Mouse (Mus musculus) lung, adult 2 months (tissue): ENCODE measurements around the gene Slc51a. TPM values are rescaled to one million over a fixed set of nuclear protein-coding genes. Genes with fewer than 3 reads are reported as not detected.
"Not testable (repeated sequence)": the region's sequence is repeated elsewhere in the genome, so short reads cannot be mapped to it uniquely, and the experiment has no call there.

Source experiments
- DNase-seq: peaks from one replicate; pipeline ENCODE4 v3.0.0; 2022
- H3K4me1 ChIP-seq: fragments of 200-500 bp; 2 replicates; pipeline ENCODE4 v1.6.1; 2011; ENCODE audit warnings: low read length; ENCODE audit not compliant: control insufficient read depth, insufficient read depth
- H3K4me3 ChIP-seq: fragments of 200-500 bp; replicated peaks from 2 replicates; pipeline ENCODE3; 2011; ENCODE audit warnings: low read depth, mild to moderate bottlenecking, control low read depth, low read length; ENCODE audit errors: extremely low read depth
- CTCF ChIP-seq: fragments of 200-500 bp; IDR thresholded peaks from 2 replicates; pipeline ENCODE4 v1.5.1; 2011; ENCODE audit warnings: mild to moderate bottlenecking, low read length, control low read depth; ENCODE audit not compliant: insufficient read depth
- POLR2A ChIP-seq: fragments of 200-500 bp; IDR thresholded peaks from 2 replicates; pipeline ENCODE4 v1.6.1; 2011; ENCODE audit warnings: low read depth, mild to moderate bottlenecking, control low read depth, low read length, borderline replicate concordance; ENCODE audit errors: extremely low read depth
- WGBS: fragments of 180-500 bp; shearing (Covaris S2); methylation state at CpG from one replicate; pipeline ENCODE4 v1.1.7; 2018; 5-methylcytosine and 5-hydroxymethylcytosine counted together
- polyA plus RNA-seq: library from polyadenylated mRNA; depleted of rRNA; stranded (reverse); fragments of >200 nt; gene quantifications from 2 replicates; pipeline ENCODE4 v1.2.3, GENCODE M21; 2012

The Slc51a gene
- polyA plus RNA-seq, 1 experiment: 0.11 TPM

- 92% methylated on average over 1 of the region's 1 CpGs for WGBS
- no peak overlapping the region for H3K4me3 ChIP-seq
- no peak for DNase-seq
- TF ChIP-seq POLR2A: no peak
- no peak for TF ChIP-seq CTCF
- no peaks in the 10 kb centered on the region for H3K4me1 ChIP-seq
These were observed 30.9 kb downstream of the Slc51a start for GRCm38 (mm10) chr16:32456761-32457160.

GRCm38 (mm10) chr16:32456086-32456485 is 31.6 kb downstream of the Slc51a start:
- H3K4me1 ChIP-seq: no peaks in the 10 kb centered on the region
- DNase-seq: no peak
- no peak overlapping the region for H3K4me3 ChIP-seq
- TF ChIP-seq POLR2A (no peak), CTCF (no peak)

GRCm38 (mm10) chr16:32454646-32455045 is 33.0 kb downstream of the Slc51a start:
- Histone ChIP-seq H3K4me3 (no peak overlapping the region), H3K4me1 (peaks cover 3% of the 10 kb centered on the region)
- DNase-seq: no peak
- no peak for TF ChIP-seq POLR2A
- no peak for TF ChIP-seq CTCF
- 96% methylated on average over 5 of the region's 5 CpGs for WGBS

DNA sequence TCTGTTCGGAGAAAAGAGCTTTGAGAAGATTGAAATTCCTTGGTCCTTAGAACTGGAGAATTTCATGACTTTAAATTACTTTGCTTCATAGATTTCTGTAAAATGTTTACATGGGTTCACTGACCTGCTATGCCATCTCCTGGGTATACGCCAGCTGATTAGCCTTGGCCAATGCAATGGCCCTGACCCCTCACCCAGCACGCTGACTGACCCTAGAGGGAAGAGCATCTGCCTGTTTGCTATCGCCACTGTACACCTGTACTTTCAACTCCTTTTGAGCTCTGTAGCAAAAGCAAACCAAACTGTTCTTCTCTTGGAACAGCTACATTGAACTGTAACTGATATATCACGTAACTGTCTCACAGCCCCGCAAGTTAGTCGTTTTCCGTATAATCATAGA is 34.6 kb downstream of the Slc51a start:
- WGBS: 95% methylated on average over 8 of the region's 8 CpGs
- Histone ChIP-seq H3K4me1 (peaks cover 6% of the 10 kb centered on the region), H3K4me3 (no peak overlapping the region)
- TF ChIP-seq POLR2A (no peak), CTCF (no peak)
- DNase-seq: no peak

- no peak for DNase-seq
- no peak for TF ChIP-seq CTCF
- no peak for TF ChIP-seq POLR2A
- H3K4me3 ChIP-seq: no peak overlapping the region
- H3K4me1 ChIP-seq: peaks cover 9% of the 10 kb centered on the region
- 93% methylated on average over 2 of the region's 2 CpGs for WGBS
These were observed 37.5 kb downstream of the Slc51a start for GRCm38 (mm10) chr16:32450133-32450532.

DNA sequence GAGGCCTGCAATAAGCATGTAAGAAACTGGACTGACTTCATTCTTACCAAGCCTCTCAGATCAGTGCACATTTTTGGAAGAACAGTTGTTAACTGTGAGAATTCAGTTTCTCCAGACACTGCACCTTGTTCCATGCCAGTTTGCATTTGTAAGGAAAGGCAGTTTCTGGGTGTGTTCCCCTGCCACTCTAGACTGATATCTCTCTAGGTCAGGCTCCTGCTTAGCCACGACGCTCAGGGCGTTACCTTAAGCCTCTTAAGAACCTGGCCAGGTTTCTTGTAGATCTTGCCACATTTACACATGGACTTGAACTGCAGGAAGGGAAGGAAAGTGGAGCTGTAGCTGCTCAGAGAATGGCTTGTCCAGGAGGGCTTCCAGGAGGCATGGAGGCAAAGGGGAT is 38.0 kb downstream of the Slc51a start:
- DNase-seq: no peak
- H3K4me3 ChIP-seq: no peak overlapping the region
- H3K4me1 ChIP-seq: peaks cover 9% of the 10 kb centered on the region
- TF ChIP-seq CTCF (no peak), POLR2A (no peak)
- WGBS: 64% methylated on average over 3 of the region's 3 CpGs

DNA sequence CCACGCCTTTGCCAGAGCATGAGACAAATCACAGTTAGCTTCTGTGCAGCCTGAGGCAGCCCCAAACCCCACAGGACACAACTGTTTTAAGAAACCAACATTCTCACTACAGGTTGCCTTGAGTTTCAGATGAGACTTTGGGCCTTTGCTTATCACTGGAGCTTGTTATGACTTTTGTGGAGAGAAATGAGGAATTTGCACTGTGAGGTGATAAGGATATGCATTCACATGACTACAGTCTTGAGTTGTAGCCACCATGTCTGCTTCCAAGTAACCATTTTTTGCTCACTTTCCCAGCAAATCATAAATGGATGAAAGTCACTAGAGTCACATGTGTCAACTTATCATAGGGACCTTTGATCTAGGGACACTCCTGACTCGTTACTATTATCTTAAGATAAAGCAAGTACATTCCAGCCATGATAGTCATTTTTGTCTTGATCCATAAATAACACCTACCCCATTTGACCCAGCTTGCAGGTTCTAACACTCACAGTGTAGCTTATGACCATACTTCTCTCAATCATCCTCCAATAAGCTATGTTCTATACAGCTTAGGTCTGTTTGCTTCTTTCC is 41.0 kb downstream of the Slc51a start:
- TF ChIP-seq POLR2A (no peak), CTCF (no peak)
- Histone ChIP-seq H3K4me3 (no peak overlapping the region), H3K4me1 (peaks cover 9% of the 10 kb centered on the region)
- WGBS: 59% methylated on average over 2 of the region's 2 CpGs
- no peak for DNase-seq

- Histone ChIP-seq H3K4me1 (peaks cover 9% of the 10 kb centered on the region), H3K4me3 (no peak overlapping the region)
- DNase-seq: no peak
- TF ChIP-seq POLR2A: no peak
- no peak for TF ChIP-seq CTCF
- 100% methylated on average over 1 of the region's 1 CpGs for WGBS
These were observed 42.1 kb downstream of the Slc51a start for GRCm38 (mm10) chr16:32445558-32445957.

DNA sequence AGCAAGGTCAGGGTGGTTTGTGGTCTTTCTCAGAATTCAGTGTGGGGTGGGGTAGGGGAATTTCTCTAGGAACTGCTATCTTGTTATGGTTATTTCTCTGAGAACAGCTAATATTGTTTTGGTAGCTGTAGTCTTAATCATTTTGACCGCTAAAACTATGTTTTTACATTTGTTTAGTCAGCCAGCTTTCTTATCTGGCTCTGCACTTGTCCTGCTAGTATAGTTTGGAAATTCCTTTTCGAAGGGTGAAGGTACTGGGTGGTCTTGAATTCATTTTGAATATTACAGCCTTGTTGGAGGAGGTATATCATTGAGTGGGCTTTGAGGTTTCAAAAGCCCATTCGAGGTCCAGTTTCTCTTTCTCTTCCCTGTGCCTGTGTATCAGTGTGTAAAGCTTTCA is 43.1 kb downstream of the Slc51a start:
- WGBS: 72% methylated on average over 3 of the region's 3 CpGs
- not testable (repeated sequence) for H3K4me1 ChIP-seq, DNase-seq, H3K4me3 ChIP-seq

- Histone ChIP-seq H3K4me1 (peaks cover 2% of the 10 kb centered on the region; the same call in 1 of the 2 replicates), H3K4me3 (no peak overlapping the region)
- DNase-seq: no peak
- 79% methylated on average over 3 of the region's 3 CpGs for WGBS
- TF ChIP-seq POLR2A (no peak), CTCF (no peak)
These were observed 46.2 kb downstream of the Slc51a start for GRCm38 (mm10) chr16:32441432-32441831.
